Mouse (Mus musculus): ENCODE data around the gene Itgb8.

DNA sequence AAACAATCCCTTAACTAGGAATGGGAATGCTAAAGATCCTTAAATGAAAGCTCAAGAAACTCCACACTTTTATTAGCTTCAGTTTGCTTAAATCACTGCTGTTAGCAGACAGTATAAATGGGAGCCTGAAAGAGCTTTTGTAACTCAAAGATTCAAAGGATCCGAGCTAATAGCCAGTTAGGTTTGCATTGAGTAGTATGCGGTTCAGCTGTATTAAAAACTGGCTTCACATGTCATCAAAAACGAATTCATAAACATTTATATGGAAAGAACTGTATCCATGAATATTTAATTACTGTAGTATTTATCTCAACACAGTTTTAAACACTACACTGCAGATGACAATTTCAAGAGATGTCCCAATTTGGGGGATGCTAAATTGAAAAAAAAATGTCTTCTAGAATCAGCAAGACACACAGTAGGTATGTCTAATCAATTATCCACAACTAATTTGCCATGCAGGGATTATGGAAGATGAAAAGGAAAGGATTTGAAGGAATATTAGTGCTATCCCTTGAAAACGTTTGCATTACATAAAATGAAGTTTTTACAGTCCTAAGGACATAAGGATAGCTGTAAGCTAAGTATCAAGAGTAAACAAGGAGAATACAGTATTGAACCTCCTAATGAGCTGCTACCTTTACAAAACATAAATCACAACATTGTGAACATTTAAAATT is 79.2 kb downstream of the Itgb8 start:
- TF ChIP-seq CTCF (IDR thresholded peaks at IDR 0.05; ENCODE audit: low read depth) (no peak), EP300 (IDR thresholded peaks at IDR 0.05; ENCODE audit: low read depth) (no peak)

Measured in heart, postnatal 0 days (tissue).